Mouse (Mus musculus): Measurements from ENCODE around the gene Rnase12.

Gene Rnase12

DNA sequence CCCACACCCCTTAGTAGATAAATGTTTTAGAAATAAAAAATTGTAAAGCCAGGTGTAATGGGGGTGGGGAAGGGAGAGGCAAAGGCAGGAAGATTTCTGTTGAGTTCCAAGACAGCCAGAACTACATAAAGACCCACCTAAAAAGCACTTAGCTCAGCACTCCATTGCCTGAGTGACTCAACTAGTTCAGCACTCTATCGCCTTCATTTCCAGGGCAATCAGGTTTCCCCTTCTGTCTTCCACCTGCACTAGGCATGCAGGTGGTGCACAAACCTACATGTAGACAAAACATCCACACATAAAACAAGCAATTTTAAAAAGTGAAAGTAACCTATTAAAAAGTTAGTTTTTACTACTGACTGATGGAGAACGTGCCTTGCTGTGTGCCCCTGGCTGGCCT is 27.6 kb upstream of the Rnase12 start:
- no peak for DNase-seq (ENCODE audit: low read depth, low spot score)

DNA sequence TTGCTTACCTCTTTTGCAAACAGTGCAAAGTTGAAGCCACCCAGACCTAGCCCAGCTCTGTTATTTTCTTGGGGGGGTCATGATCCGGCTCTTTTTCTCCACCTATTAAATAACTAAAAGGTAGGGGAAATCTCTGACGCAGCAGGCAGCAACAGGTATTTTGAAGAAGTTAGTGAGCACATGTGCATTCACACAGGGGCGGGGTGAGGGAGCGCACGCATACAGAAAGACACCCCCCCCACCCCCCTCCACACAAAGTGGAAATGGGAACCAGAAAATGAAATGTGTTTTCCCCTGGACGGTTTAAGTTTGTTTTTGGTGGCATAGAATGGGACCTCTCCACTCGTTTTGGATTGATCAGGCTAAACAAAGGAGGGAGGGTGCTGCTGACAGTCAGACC is 26.3 kb upstream of the Rnase12 start:
- DNase-seq (ENCODE audit: low read depth, low spot score): no peak

DNA sequence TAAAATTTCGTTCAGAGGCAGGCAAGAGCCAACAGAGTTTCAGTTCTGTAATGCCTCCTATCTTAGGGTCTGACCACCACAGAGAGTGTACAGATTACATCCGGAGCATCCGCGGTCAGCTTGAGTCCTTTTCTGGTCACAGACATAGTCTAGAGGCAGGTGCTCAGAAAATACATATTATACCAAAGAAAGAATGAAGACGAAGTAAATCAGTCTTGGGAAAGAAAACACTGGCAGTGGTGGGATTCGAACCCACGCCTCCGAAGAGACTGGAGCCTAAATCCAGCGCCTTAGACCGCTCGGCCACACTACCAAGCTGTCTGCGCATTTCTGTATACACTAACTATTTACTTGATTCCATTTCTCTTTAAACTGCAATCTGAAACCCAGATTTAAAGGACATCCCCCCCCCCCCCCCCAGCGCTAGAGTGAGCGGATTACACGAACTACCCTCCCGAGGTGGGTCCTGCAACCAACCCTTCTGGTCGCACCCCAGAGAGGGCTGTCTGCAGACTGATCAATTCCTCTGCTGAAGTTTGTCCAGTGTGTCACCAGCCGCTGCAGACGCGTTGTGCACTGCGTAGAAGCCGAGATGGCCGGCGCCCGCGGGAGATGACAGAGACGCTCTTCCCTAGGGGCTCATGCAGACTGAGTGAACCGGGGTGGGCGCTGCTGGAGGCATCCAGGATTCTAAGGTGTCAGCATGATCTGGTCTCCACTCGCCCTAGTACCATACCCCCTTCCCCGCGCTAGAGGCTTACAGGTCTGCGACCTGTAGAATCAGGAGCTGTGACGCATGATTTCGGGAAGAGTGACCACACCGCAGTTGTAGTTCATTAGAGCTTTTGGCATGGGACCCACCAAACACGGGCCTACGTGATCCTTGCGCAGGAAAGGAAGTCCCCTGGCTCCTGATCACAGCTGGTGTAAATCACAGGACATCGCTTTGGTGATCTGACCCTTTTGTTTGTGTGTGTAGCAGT is 25.4 kb upstream of the Rnase12 start:
- DNase-seq (ENCODE audit: low read depth, low spot score): no peak

DNA sequence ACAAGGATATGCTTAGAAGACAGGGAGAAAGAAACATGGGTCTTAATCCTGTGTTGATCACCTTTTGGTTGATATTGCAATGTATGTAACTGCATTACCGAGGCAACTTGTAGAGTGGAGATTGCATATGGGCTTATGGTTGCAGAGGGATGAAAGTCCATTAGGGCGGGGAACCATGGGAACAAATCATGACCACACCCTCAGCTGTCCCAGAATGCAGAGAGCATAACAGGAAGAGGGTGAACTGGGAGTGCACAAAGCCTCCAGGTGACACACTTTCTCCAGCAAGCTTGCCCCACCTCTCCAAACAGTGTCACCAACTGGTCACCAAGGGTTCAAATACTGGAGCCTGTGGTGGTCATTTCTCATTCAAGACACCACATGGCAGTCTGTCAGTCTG is 23.6 kb upstream of the Rnase12 start:
- DNase-seq (ENCODE audit: low read depth, low spot score): no peak

DNA sequence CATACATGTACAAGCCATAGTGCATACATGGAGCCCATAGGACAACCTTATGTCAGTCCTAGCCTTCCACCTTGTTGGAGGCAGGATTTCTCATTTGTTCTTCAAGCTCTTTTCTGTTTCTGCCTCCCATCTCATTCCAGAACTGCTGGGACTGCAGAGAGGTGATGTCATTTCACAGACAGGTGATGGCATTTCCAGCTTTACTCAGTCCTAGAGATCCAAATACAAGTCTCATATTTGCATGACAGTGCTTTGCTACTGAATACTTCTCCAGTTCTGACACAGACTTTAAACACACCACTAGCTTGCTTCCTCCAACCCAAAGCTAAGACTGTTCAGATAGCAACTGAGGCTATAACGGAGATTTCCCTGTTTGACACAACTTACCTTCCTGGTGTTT is 21.7 kb upstream of the Rnase12 start:
- DNase-seq (ENCODE audit: low read depth, low spot score): no peak

DNA sequence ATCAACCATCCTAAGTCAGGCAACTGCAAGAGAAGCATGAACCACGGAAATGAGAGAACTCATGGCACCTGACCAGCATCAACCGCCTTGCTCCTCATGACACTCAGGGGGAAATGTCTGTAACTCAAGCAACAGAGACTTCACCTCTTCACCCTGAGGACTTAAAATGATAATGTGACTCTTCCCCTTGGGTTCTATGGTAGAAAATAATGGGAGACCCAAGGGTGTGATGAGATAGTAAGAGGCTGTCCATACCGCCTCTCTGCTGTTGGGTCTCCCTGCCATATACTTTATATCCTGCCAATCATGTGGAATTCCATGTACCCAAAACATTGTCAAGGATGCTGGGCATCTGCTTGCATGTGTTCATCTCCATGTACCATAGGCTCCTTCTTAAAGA is 16.9 kb upstream of the Rnase12 start, which contains the start of gene Olfr750:
Gene Olfr750, minus strand, starts transcription at position 101 of the 400 bp plus-strand sequence.
- DNase-seq (ENCODE audit: low read depth, low spot score): no peak

DNA sequence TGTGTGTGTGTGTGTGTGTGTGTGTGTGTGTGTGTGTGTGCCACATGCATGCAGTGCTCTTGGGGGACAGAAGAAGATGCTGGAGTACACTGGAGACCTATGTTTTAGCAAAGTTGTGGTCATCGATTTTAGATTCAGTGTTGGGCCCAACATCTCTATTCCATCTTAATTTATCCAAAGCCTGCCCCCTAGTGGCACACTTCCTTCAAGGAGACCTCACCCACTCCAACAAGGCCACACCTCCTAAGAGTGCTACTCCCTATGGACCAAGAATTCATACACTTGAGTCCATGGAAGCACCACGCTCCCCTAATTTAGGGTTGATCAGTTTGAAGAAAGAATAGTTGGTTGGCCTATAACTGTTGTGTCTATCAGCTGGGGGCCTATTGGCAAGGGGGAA is 12.2 kb upstream of the Rnase12 start:
- no peak for DNase-seq (ENCODE audit: low read depth, low spot score)

DNA sequence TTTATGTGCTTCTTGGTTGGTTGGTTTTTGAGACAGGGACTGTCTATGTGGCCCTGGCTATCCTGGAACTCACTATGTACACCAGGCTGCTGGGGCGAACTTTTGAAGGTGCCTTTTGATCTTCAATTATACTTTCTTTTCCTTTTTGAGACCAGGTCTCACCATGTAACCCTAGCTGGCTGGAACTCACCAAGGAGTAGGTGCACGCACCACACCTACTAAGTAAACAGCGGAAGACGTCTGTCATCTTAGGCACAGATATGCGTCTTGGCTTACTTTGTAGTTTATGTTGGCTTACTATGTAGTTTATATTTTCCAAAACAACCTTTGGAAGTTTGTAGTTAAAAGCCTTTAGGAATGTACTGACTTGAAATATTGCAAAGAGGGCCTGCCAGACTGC is 11.5 kb upstream of the Rnase12 start:
- no peak for DNase-seq (ENCODE audit: low read depth, low spot score)

DNA sequence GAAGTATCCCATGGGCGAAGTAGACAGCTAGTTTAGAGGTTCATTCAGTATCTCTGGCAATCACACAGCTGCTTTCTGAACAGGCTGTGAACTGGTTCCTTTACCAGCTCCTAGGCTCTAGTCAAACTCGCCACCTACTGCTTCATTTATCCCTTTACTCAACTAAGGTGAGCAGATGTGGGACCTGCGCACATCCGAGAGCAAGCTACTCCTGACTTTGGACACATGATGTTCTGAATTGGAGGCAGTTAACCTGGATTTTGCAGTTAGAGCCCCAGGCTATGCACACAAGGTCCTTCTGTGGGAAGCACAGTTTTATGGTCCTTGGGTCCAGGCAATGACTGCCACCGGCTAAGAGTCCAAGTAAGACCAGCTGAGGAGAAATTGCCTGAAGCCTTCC is 3.3 kb upstream of the Rnase12 start:
- no peak for DNase-seq (ENCODE audit: low read depth, low spot score)

DNA sequence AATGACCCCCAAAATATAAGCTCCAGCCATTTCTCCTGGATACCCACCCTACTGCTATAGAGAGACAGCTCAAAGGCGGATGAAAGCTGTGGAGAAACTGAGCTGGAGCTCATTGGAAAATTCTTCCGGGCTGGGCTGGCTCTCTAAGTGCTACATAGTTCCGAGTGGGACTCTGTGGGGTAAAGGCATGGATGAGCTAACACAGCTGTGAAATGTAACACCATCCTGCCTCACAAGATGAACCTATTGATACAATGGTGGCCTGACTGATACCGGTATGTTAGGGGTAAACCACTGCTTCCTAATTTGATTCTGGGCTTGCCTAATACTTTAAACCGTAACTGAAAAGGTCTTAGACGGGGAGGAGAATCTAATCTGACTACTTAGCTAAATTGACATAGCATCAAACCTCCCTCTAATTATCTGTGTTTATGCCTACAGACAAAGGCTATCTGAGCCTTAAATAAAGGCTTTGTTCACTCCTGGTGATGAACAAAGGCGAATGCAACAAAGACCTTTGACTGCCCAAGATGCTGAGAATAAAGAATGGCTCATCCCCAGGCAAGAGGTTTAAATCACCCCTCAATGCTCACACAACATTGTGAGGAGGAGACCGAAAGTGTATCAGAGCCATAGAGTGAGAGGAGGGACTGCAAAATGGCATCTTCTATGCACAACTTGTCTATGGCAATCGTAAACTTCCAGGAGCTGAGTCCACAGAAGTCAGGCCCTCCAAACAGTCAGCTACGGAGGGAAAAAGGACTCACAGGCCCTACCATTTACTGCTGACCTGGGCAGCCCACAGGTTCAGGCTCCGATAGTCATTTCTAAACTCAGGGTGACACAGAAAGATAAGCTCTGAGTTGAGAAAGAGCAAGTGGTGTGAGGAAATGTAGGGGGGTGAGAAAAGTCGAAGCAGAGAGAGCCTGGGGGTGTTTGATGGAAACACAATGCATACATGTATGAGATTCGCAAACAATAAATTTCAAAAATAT is 2.9 kb downstream of the Rnase12 start:
- DNase-seq (ENCODE audit: low read depth, low spot score): no peak

DNA sequence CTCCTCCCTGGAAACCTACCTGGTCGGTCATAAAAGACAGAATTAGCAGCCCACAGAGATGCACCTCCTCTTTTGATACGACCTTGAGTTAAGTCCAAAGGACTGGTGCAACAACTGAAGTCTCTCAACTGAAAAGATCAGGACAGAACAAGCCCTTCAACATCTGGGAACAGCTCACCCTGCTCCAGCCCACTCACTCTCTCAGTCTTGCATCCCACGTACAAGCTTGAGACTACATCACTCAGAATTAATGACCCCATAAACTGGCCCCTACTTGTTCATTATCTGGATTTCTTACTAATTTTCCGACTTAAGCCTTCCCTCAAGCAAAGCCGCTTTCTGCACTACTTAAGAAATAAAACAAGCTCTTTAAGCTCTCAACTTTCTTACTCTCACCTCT is 4.3 kb downstream of the Rnase12 start:
- DNase-seq (ENCODE audit: low read depth, low spot score): no peak

DNA sequence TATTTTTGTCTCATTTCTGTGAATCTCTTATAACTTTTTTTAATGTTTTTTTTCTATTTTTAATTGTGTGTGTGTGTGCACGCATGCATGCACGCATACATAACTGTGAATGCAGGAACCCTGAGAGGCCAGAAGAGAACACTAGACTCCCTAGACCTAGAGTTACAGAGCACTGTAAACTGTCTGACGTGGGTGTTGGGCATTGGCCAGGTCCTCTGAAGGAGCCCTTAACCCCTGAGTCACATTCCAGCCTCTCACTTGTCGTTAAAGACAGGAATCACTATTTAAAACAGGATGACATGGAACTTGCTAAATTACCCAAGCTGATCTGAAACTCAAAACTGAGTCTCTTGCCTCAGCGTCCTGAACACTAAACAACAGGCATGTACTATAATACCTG is 5.5 kb downstream of the Rnase12 start:
- no peak for DNase-seq (ENCODE audit: low read depth, low spot score)

DNA sequence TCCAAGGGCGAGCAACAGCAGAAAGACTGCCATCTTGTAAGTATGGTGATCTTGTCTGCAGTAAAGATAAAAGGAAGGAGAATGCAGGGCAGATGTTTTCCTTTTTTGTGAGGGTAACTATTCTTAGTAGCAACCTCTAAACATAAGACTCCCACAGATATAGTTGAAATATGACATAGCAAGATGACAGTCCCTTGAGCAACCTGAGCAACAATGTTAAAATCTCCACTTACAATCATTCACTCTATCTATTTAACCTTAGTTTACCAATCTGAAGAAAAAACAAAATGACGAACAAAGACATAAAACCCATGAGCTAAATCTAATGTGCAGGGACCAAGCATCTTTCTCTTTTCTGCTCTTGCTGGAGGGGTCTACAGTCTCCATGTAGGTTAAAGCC is 7.4 kb downstream of the Rnase12 start, which contains the start of gene Rnase11:
Gene Rnase11, minus strand, starts transcription at position 101 of the 400 bp plus-strand sequence.
- DNase-seq (ENCODE audit: low read depth, low spot score): no peak

DNA sequence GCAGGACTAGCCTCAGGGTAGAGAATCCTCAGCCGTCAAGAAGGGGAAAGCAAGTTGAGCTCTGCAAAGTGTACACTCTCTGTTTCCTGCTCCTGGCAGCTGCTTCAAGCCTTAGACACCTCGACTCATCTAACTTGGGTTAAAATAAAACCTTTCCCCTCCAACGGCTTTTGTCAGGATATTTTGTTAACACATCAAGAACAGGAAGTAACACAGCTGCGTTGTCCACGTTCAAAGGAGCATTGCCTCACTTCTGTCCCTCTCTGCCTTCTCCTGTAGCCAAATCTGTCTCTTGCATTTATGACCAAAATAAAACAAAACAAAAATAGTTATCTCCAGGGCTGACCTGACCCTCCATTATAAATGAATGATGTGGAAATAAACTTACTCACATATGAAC is 9.6 kb downstream of the Rnase12 start:
- DNase-seq (ENCODE audit: low read depth, low spot score): no peak

DNA sequence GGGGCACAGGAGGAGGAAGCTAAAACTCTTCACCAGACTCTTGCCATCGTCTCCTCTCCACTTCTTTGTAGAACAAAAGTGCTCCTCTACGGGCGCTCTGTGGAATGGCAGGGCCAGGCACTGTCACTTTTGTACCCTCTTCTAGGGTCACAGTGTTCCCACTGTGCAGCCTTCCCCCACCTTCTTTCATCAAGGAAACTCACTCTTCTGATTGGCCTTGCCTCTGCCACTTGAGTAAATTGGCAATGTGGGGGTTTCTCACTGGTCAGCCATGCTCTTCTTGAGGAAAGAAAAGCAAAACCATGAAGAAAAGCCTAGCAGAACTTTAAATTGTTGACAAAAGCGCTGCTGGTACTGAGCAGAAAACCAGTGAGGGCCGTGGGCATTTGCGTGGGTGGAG is 15.7 kb downstream of the Rnase12 start, which contains the start of gene Rnase9:
Gene Rnase9, minus strand, starts transcription at position 101 of the 400 bp plus-strand sequence.
- no peak for DNase-seq (ENCODE audit: low read depth, low spot score)

DNA sequence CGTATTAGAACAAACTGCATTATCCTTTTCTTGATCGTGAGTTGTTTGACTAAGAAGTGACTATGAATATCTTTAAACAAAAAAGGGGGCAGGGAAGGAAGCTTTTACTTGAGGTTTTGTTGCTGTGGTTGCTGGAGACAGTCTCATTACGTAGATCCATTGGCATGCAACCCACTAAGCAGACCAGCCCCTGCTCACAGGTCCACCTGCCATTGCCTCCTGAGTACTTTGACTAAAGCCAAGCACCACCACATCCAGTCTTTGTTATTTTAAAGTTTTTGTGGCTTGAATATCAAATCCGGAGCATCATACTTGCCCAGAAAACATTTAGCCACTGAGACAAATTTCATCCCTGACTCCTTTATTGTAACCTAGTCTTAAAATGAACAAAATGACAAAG is 21.2 kb downstream of the Rnase12 start:
- DNase-seq (ENCODE audit: low read depth, low spot score): no peak

DNA sequence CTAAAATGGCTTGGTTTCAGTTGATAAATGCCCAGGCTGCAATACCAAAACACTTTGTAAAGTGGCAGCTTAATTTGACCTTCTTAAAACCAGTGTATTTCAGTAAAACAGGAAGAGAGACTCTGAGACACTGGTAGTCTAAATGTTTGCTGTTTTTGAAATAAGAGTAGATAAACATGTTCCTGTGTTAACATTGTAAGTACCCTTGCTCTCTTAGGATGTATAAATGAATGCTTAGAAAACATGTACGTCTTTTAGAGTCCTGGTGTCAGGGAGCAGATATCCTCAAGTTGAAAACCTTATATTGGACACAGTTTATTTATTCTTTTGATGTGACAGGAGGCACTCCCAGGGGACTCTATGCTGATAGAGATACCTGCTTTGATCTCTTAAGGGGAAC is 22.3 kb downstream of the Rnase12 start:
- no peak for DNase-seq (ENCODE audit: low read depth, low spot score)

DNA sequence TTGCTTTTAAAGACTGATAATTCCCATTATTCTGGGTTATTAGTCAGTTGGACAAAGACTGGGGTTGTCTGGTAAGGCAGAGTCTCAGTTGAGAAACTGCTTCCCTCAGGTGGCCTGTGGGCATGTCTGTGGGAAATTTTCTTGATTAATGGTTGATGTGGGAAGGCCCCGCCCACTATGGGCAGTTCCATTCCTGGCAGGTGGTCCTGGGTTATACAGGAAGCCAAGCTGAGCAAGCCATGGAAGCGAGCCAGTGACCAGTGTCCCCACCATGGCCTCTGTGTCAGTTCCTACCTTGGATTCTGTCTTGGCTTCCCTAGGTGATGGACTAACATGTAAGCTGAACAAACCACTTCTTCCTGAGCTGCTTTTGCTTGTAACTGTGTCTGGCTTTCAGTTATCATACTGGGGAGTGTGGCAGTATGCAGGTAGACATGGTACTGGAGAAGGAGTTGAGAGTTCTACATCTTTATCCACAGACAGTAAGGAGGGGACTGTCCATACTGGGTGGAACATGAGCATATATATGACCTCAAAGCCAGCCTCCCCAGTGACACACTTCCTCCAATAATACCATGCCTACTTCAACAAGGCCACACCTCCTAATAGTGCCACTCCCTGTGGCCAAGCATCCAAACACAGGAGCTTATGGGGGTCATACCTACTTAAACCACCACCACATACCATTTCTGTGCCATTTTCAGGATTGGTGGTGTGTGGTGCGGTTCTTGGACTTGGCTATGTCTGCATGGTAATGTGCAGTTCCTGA is 29.9 kb downstream of the Rnase12 start:
- no peak for DNase-seq (ENCODE audit: low read depth, low spot score)

DNA sequence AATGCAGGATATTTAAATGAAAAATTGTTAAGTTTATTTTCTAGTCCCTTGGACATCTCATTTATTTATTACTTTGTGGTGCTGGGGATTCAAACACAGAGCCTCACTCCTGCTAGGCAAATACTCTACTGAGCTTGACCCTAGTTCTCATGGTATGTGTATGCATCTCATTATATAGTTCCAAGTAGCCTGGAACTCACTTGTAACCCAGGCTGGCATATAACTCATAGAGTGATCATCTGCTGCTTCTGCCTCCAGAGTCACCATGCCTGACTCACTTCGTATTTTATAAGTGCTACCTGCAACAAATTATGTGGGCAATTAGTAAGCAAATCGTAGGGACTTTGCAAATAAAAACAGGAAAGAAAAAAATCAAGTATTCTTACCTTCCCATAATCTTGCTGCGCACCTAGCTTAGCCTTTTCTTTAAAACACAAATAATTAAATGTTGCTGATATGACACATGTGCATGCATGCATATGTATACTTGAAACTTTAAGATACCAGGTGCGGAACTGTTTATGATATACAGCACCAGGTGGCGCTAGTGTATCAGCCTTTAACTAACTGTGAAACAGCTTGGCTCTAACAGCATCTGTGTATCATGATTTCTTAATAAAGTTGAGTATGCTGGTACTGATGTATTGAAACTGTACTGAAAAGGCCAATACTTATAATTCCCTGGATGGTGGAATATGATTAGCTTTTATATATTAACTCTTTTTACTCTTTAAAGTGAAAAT is 30.9 kb downstream of the Rnase12 start:
- peak; percentile 42 for DNase-seq (ENCODE audit: low read depth, low spot score)

DNA sequence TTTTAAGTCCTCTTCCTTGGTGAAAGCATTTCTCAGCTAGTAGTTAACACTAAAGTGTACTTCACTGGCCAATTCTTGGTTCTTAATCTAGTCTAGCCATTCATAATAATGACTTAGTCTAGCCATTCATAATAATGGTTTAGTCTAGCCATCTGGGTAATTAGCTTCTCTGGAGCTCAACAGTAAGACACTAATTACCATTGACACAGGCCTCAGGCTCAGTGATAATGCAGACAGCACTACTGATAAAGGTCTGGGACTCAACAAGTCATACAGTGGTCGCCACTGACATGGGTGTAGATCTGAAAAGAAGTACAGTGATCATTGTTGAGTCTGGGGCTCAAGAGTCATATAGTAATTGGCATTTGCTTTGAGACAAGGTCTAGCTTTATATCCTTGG is 32.6 kb downstream of the Rnase12 start:
- no peak for DNase-seq (ENCODE audit: low read depth, low spot score)

DNA sequence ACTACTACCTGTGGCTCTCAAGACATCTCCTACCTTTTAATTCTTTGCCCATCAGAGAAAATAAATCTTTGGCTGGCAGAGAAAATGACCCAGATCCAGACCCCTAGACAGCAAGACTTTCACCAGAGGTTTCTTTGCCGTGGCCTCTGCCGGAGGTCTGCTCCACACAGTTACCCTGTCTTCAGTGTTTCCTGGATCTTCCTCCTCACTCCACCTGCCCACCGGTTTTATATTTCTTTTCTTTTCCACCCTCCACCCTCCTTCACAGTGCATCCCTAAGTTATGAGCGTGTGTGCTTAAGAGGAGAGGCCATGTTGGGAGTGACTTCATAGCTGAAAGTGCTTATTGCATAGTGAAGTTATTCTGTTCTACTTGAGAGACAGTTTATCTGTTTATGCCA is 34.0 kb downstream of the Rnase12 start:
- no peak for DNase-seq (ENCODE audit: low read depth, low spot score)
